Mouse (Mus musculus) midbrain, embryonic 16.5 days (tissue): ENCODE data around the gene Larp4. TPM values are rescaled to one million over a fixed set of nuclear protein-coding genes. Genes with fewer than 3 reads are reported as not detected.

Experiments used
- ATAC-seq: fragments of 200-750 bp; cut with Nextera tagmentation; 2 replicates; pipeline ENCODE4 v1.8.0; 2017; ENCODE audit warnings: moderate TSS enrichment
- H3K27ac ChIP-seq: fragments of 300-500 bp; sonication (generic); 2 replicates; pipeline ENCODE4 v1.5.1; 2014; ENCODE audit warnings: mild to moderate bottlenecking, low read length, mixed read lengths
- H3K27me3 ChIP-seq: fragments of 300-500 bp; sonication (generic); 2 replicates; pipeline ENCODE4 v1.6.1; 2014; ENCODE audit warnings: low read depth, low read length, mixed read lengths; ENCODE audit not compliant: control insufficient read depth, insufficient read depth
- H3K36me3 ChIP-seq: fragments of 300-500 bp; sonication (generic); 2 replicates; pipeline ENCODE4 v1.6.1; 2014; ENCODE audit warnings: mild to moderate bottlenecking, low read length, moderate library complexity, mixed read lengths; ENCODE audit not compliant: control insufficient read depth, insufficient read depth
- H3K4me1 ChIP-seq: fragments of 300-500 bp; sonication (generic); 2 replicates; pipeline ENCODE4 v1.6.1; 2014; ENCODE audit warnings: mild to moderate bottlenecking, low read length, mixed read lengths; ENCODE audit not compliant: control insufficient read depth, insufficient read depth
- H3K4me2 ChIP-seq: fragments of 300-500 bp; sonication (generic); 2 replicates; pipeline ENCODE4 v1.6.1; 2014; ENCODE audit warnings: mild to moderate bottlenecking, low read length, mixed read lengths
- H3K4me3 ChIP-seq: fragments of 300-500 bp; sonication (generic); 2 replicates; pipeline ENCODE4 v1.5.1; 2014; ENCODE audit warnings: low read depth, mild to moderate bottlenecking, low read length, moderate library complexity, mixed read lengths
- H3K9ac ChIP-seq: fragments of 300-500 bp; sonication (generic); 2 replicates; pipeline ENCODE4 v1.6.1; 2014; ENCODE audit warnings: low read depth, low read length, mixed read lengths
- H3K9me3 ChIP-seq: fragments of 300-500 bp; sonication (generic); replicated peaks from 2 replicates; pipeline ENCODE4 v1.6.1; 2014; ENCODE audit warnings: mild to moderate bottlenecking, low read length, mixed read lengths; ENCODE audit not compliant: control insufficient read depth, poor library complexity, severe bottlenecking
- WGBS: fragments of 180-500 bp; shearing (Covaris S2); extraction: QIAGEN DNeasy Blood & Tissue Kit; methylation state at CpG from one replicate; pipeline ENCODE4 v1.1.7; 2014; 5-methylcytosine and 5-hydroxymethylcytosine counted together
- polyA plus RNA-seq: library from polyadenylated mRNA; unstranded; fragments of >200 nt; fragmentation: Nextera tagmentation; extraction: Ambion mirVana; gene quantifications from 2 replicates; pipeline ENCODE4 v1.2.1, GENCODE M21; 2015

Gene Larp4
- polyA plus RNA-seq, 1 experiment from 2014 or later = 22.0 TPM

DNA sequence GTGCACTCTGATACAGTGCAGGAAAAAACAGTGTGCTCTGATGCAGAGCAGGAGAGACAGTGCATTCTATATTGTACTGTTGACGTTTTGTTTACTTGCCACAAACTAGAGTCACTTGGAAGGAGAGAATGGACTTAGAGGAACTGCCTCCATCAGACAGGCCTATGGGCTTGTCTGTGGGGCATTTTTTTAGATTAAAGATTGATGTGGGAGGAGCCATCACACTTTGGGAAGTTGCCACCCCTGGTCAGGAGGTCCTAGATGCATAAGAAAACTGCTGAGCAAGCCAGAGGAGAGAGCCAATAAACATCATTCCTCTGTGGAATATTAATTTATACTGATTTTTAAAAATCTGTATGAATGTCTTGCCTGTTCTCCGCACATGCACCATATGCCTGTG, 58.3 kb downstream of the Larp4 start:
- ATAC-seq = no peak
- H3K9ac ChIP-seq = no peak overlapping the region
- H3K36me3 ChIP-seq = no peaks in the 10 kb centered on the region
- H3K27ac ChIP-seq = no peak overlapping the region
- H3K4me1 ChIP-seq = no peaks in the 10 kb centered on the region
- H3K9me3 ChIP-seq = no peaks in the 10 kb centered on the region
- H3K27me3 ChIP-seq = no peaks in the 10 kb centered on the region
- 77% methylated on average over 2 of the region's 2 CpGs for WGBS
- no peak overlapping the region for H3K4me3 ChIP-seq
- no peak overlapping the region for H3K4me2 ChIP-seq

DNA sequence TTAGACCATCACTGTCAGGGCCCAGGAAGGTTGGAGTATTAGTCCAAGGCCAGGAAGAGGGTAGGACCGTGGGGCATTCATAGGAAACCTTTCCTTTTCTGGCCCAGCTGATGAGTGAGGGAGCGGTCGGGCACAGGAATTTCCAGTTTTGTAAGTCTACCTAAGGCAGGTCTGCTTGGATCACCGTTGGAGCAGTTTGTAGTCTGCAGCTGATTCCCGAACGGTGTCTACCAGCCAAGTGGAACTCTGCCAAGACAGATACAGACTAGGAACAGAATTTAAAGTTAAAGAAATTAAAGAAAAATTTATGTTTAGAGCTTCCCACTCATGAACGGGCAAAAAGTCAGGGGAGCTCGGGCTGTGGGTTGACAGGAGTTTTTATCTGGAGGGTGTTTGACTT, 59.6 kb downstream of the Larp4 start:
- no peak overlapping the region for H3K9ac ChIP-seq
- no peak overlapping the region for H3K27ac ChIP-seq
- H3K9me3 ChIP-seq = no peaks in the 10 kb centered on the region
- ATAC-seq = no peak
- H3K27me3 ChIP-seq = no peaks in the 10 kb centered on the region
- H3K36me3 ChIP-seq = no peaks in the 10 kb centered on the region
- H3K4me2 ChIP-seq = no peak overlapping the region
- 89% methylated on average over 8 of the region's 8 CpGs for WGBS
- H3K4me1 ChIP-seq = no peaks in the 10 kb centered on the region
- H3K4me3 ChIP-seq = no peak overlapping the region

DNA sequence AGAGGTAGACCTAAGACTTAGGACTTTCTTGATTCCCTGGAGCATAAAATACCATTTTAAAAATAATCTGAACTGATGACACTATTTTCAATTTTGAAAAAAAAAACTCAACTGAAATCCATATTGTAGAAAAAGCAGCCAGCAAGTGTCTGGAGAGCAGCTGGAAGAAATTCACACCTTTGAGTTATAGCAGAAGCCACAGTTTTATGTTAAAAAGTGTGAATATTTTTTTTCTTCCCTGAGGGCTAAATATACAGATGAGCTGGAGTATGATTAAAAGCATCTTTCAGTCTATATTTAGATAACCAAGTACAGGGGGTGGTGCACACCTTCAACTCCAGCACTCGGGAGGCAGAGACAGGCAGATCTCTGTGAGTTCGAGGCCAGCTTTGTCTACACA, 60.0 kb downstream of the Larp4 start:
- no peak overlapping the region for H3K4me3 ChIP-seq
- no peak for ATAC-seq
- H3K9me3 ChIP-seq = no peaks in the 10 kb centered on the region
- no peak overlapping the region for H3K27ac ChIP-seq
- 92% methylated on average over 2 of the region's 2 CpGs for WGBS
- H3K4me1 ChIP-seq = no peaks in the 10 kb centered on the region
- no peak overlapping the region for H3K9ac ChIP-seq
- no peaks in the 10 kb centered on the region for H3K36me3 ChIP-seq
- H3K27me3 ChIP-seq = no peaks in the 10 kb centered on the region
- H3K4me2 ChIP-seq = no peak overlapping the region

DNA sequence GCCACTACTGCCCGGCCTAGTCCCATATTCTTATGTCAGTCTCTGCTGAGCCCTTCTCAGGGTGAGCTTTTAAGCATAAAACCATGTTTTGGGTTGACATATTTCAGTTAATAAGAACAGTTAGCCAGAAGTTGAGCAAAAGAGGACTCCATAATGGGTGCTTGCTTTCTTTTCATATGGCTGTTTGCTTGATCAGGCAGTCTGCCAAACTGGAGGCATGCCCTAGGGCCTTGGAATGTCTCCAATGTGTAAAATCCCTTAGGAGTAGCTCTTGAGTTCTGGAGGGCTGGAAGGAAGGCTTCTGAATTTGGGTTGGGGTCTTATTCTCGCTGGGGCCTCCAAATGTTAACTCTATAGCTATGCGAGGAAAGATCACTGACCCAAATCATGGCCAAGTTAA, 62.7 kb downstream of the Larp4 start:
- Histone ChIP-seq H3K36me3 (no peaks in the 10 kb centered on the region), H3K4me3 (no peak overlapping the region), H3K27ac (no peak overlapping the region), H3K4me1 (no peaks in the 10 kb centered on the region), H3K27me3 (no peaks in the 10 kb centered on the region), H3K9ac (no peak overlapping the region), H3K4me2 (no peak overlapping the region), H3K9me3 (no peaks in the 10 kb centered on the region)
- WGBS = 92% methylated on average over 3 of the region's 3 CpGs
- ATAC-seq = no peak

DNA sequence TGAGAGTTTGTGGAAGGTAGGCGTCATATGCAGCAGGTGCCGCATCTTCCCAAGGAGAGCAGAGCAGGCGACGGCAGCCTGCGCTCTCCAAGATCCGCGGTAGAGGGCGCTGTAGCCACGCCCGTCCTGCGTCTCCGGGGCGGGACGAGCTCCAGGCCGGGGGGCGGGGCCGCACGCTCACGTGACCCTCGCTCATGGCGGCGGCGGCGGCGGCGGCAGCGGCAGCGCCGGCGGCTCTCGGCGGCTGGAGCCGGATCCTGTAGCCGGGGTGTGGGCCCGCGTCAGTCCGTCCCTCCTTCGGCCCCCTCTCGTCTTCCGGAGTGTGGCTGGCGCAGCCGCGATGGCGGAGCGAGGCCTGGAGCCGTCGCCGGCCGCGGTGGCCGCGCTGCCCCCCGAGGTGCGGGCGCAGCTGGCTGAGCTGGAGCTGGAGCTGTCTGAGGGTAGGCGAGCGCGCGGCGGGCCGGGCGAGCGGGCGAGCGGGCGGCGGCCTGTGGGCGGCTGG, 68.7 kb downstream of the Larp4 start, which contains the start of gene Dip2b:
Gene Dip2b (plus strand): TSS at position 195 of the 502 bp plus-strand sequence.
- no peaks in the 10 kb centered on the region for H3K36me3 ChIP-seq
- H3K9me3 ChIP-seq = no peaks in the 10 kb centered on the region
- 0% methylated on average over 32 of the region's 68 CpGs for WGBS
- H3K4me1 ChIP-seq = peaks cover 24% of the 10 kb centered on the region
- no peaks in the 10 kb centered on the region for H3K27me3 ChIP-seq
- H3K27ac ChIP-seq = peak within 1 kb of the TSS; percentile 99
- ATAC-seq = peak; percentile 92
- H3K9ac ChIP-seq = peak within 1 kb of the TSS; percentile 99
- peak within 1 kb of the TSS; percentile 74 for H3K4me2 ChIP-seq
- H3K4me3 ChIP-seq = peak within 1 kb of the TSS; percentile 91

DNA sequence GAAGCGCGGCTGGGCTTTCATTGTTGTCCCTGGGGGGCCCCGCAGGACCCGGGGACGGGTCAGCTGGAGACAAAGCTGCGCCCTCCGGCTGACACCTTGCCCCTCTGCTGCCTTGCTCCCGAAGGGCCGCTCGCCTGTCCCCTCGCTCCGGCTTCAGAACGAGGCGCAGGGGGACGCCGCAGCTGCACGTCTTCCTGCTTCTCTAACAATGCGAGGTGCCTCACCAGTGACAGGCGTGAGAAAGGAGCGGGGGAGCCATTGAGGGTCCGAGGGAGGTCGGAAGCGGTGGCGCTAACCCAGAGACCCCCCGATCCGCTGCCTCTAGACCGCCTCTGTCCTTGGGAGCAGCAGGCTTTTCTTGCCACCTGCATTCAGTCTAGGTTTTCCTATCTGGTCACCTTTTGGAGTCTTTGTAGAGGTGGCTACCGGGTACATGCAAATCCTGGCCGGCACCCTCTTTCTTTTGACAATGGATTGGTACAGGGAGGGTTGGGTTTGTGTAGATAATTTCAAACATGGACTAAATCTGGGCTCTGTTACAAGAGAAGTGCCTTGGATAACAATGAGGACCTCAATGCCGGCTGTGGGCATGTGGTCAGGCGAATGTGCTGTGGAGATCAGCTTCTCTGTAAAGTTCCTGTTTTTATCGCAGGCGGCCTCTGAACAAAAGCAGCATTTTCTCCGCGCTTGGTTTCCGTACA, 69.3 kb downstream of the Larp4 start:
- Histone ChIP-seq H3K9me3 (no peaks in the 10 kb centered on the region), H3K36me3 (no peaks in the 10 kb centered on the region), H3K4me2 (peak overlapping the region; percentile 74), H3K27ac (peak overlapping the region; percentile 99), H3K4me1 (peaks cover 24% of the 10 kb centered on the region), H3K27me3 (no peaks in the 10 kb centered on the region), H3K4me3 (peak overlapping the region; percentile 91), H3K9ac (peak overlapping the region; percentile 99)
- peak; percentile 80 for ATAC-seq
- under 1% methylated on average over 32 of the region's 36 CpGs for WGBS

DNA sequence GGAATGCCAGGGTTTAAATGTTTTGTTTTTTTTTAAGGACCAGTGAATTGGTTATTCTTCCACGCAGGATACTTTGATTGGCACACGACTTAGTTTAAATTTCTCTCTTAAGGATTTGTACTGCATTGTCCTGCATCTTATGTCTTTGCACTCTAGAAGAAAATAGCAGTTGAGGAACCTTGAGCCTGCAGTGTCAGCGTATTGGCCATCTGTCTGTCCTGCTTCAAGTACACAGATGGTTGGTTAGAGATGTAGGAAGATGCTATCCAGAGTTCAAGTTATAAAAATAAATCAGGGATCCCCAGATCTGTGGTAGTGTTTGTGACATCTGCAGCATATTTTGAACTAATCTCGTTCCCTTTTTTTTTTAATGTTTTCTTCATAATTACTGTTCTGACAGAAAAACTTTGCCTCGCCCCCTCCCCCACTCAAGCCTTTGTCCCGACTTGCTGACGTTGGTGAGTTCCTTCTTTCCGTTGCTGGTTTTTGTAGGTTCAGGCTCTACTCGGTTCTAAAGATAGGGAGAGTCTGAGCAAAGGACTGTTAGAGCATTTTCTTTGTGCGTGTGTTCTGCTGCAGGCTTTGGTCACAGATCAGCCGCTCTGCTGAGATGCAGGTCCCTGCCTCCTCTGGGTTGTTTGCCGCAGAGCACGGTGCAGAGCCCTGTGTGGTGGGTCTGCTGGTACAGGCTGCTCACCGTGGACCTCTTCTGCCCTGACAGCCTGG, 70.8 kb downstream of the Larp4 start:
- H3K27ac ChIP-seq = no peak overlapping the region

DNA sequence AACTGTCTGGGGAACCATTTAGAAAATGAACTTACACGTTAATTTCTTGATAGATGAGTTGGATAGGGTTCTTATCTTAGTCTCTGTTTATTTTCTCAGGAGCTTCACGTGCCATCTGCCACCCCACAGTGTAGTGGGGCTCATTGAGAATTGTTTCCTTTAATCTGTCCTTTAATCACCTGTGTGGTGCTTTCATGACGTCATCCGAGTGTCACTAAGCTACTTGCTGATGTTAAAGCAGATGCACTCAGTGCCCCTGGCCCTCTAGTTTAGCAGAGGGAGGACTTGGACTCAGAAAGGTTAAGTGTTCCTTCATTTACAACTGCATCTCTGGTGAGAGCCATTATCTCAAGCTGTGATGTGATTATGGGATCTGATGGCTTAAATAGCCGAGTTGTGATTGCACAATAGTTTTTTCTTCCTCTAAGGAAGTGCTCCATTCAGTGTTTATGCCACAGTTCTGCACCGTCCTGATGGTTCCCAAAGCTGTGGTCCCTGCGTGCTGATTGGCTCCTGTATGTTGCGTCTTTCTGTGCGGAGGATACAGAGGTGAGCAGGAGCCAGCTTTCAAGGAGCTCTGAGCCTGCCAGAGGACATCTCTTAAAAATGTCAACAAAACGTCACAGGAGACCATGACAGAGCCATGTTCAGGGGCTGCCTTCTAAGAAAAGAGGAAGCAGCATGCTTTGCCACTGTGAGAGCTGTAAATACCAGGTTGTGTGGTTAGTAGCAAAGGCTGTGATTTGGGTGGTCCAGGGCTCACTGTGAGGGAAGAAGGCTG, 71.6 kb downstream of the Larp4 start:
- no peaks in the 10 kb centered on the region for H3K27me3 ChIP-seq
- H3K9ac ChIP-seq = peak overlapping the region; percentile 59
- 26% methylated on average over 10 of the region's 10 CpGs for WGBS
- peaks cover 35% of the 10 kb centered on the region for H3K4me1 ChIP-seq
- no peak overlapping the region for H3K27ac ChIP-seq
- no peaks in the 10 kb centered on the region for H3K36me3 ChIP-seq
- H3K4me2 ChIP-seq = peak overlapping the region; percentile 74
- no peaks in the 10 kb centered on the region for H3K9me3 ChIP-seq
- H3K4me3 ChIP-seq = peak overlapping the region; percentile 91
- ATAC-seq = no peak

More for the DNA sequence above, 70.8 kb downstream of the Larp4 start:
- 20% methylated on average over 14 of the region's 14 CpGs for WGBS
- peaks cover 28% of the 10 kb centered on the region for H3K4me1 ChIP-seq
- no peaks in the 10 kb centered on the region for H3K36me3 ChIP-seq
- peak overlapping the region; percentile 74 for H3K4me2 ChIP-seq
- peak overlapping the region; percentile 59 for H3K9ac ChIP-seq
- H3K9me3 ChIP-seq = no peaks in the 10 kb centered on the region
- no peak for ATAC-seq
- H3K4me3 ChIP-seq = peak overlapping the region; percentile 91
- H3K27me3 ChIP-seq = no peaks in the 10 kb centered on the region
